Mouse (Mus musculus) ovary, postnatal 36 days (tissue): ENCODE measurements around the gene Rd3l.
"Not testable (repeated sequence)": the region's sequence is repeated elsewhere in the genome, so short reads cannot be mapped to it uniquely, and the experiment has no call there.

Source experiments
- DNase-seq: peaks from one replicate; pipeline ENCODE4 v3.0.0; 2022; ENCODE audit warnings: low spot score, mixed read lengths

Gene Rd3l

GRCm38 (mm10) chr12:111966683-111967173 lies 14.4 kb downstream of the Rd3l start, which contains the start of gene Atp5mpl:
Gene Atp5mpl (minus strand): TSS chr12:111966977.
- peak; percentile 97 for DNase-seq

- DNase-seq: no peak
These were observed 17.8 kb downstream of the Rd3l start for GRCm38 (mm10) chr12:111963339-111963738.

GRCm38 (mm10) chr12:111958101-111958865 lies 22.8 kb downstream of the Rd3l start:
- DNase-seq: peak; percentile 55

GRCm38 (mm10) chr12:111956173-111956572 lies 24.9 kb downstream of the Rd3l start:
- DNase-seq: no peak

GRCm38 (mm10) chr12:111951701-111952100 lies 29.4 kb downstream of the Rd3l start:
- no peak for DNase-seq

GRCm38 (mm10) chr12:111950486-111950885 lies 30.6 kb downstream of the Rd3l start:
- no peak for DNase-seq

GRCm38 (mm10) chr12:111946716-111947115 lies 34.4 kb downstream of the Rd3l start:
- DNase-seq: no peak

GRCm38 (mm10) chr12:111945765-111946655 lies 35.1 kb downstream of the Rd3l start:
- DNase-seq: not testable (repeated sequence)

- peak; percentile 54 for DNase-seq
These were observed 36.0 kb downstream of the Rd3l start for GRCm38 (mm10) chr12:111945115-111945514.

GRCm38 (mm10) chr12:111944065-111944987 lies 36.8 kb downstream of the Rd3l start:
- not testable (repeated sequence) for DNase-seq

GRCm38 (mm10) chr12:111943421-111944064 lies 37.6 kb downstream of the Rd3l start:
- no peak for DNase-seq

- DNase-seq: no peak
These were observed 42.4 kb downstream of the Rd3l start for GRCm38 (mm10) chr12:111938623-111939177.

- DNase-seq: peak; percentile 73
These were observed 44.2 kb downstream of the Rd3l start for GRCm38 (mm10) chr12:111936706-111937550.

GRCm38 (mm10) chr12:111933971-111934370 lies 47.1 kb downstream of the Rd3l start:
- no peak for DNase-seq

- DNase-seq: peak; percentile 57
These were observed 47.9 kb downstream of the Rd3l start for GRCm38 (mm10) chr12:111933032-111933704.

GRCm38 (mm10) chr12:111932513-111932912 lies 48.6 kb downstream of the Rd3l start:
- no peak for DNase-seq

- no peak for DNase-seq
These were observed 49.6 kb downstream of the Rd3l start for GRCm38 (mm10) chr12:111931411-111932025.
